Mouse (Mus musculus) embryo, embryonic 10.5 days (tissue): ENCODE measurements around the gene Stau1.

ENCODE experiments used
- DNase-seq: peaks from one replicate; pipeline ENCODE4 v3.0.0-alpha.2; 2015; ENCODE audit warnings: low spot score

Stau1 gene

GRCm38 (mm10) chr2:166909729-166910128 lies 86.4 kb downstream of the Stau1 start:
- no peak for DNase-seq

- DNase-seq: peak; percentile 42
These were observed 89.4 kb downstream of the Stau1 start for GRCm38 (mm10) chr2:166906523-166907182.

- peak; percentile 99 for DNase-seq
These were observed 90.2 kb downstream of the Stau1 start, which contains the start of gene Cse1l for GRCm38 (mm10) chr2:166905711-166906522. Gene Cse1l (plus strand): TSS chr2:166906040.

- DNase-seq: no peak
These were observed 92.3 kb downstream of the Stau1 start for GRCm38 (mm10) chr2:166903719-166904282.

GRCm38 (mm10) chr2:166900792-166901505 lies 95.2 kb downstream of the Stau1 start:
- DNase-seq: no peak

GRCm38 (mm10) chr2:166899746-166900145 lies 96.4 kb downstream of the Stau1 start:
- no peak for DNase-seq

GRCm38 (mm10) chr2:166899161-166899560 lies 96.9 kb downstream of the Stau1 start:
- DNase-seq: no peak
